Mouse (Mus musculus): ENCODE measurements at regions not wholly inside any gene's neighbourhood (a gene's known extent, or its start where the extent isn't known, plus 50 kb on each side); places are given as distances from the start of the nearest gene placed in this dataset.
"Not testable (repeated sequence)": the region's sequence is repeated elsewhere in the genome, so short reads cannot be mapped to it uniquely, and the experiment has no call there.

- no peak for DNase-seq
- Histone ChIP-seq H3K4me3 (no peak overlapping the region), H3K27ac (no peak overlapping the region)
- TF ChIP-seq CTCF (IDR thresholded peaks at IDR 0.05): no peak
- intact Hi-C loops (cut with DNase I): no loop called here
These were observed 259.8 kb downstream of the Casp12 start for GRCm38 (mm10) chr9:5605015-5605414.

GRCm38 (mm10) chr9:5616725-5617124 lies 271.5 kb downstream of the Casp12 start:
- no peak overlapping the region for H3K27ac ChIP-seq
- no peak for TF ChIP-seq CTCF (IDR thresholded peaks at IDR 0.05)
- intact Hi-C loops (cut with DNase I): no loop called here
- H3K4me3 ChIP-seq: no peak overlapping the region
- no peak for DNase-seq

- DNase-seq: no peak
- intact Hi-C loops (cut with DNase I): no loop called here
- Histone ChIP-seq H3K27ac (no peak overlapping the region), H3K4me3 (no peak overlapping the region)
- no peak for TF ChIP-seq CTCF (IDR thresholded peaks at IDR 0.05)
These were observed 278.2 kb downstream of the Casp12 start for GRCm38 (mm10) chr9:5623396-5623795.

GRCm38 (mm10) chr9:5627521-5627920 lies 282.3 kb downstream of the Casp12 start:
- intact Hi-C loops (cut with DNase I): no loop called here
- Histone ChIP-seq H3K4me3 (no peak overlapping the region), H3K27ac (no peak overlapping the region)
- no peak for TF ChIP-seq CTCF (IDR thresholded peaks at IDR 0.05)
- DNase-seq: no peak

- intact Hi-C loops (cut with DNase I): no loop called here
- TF ChIP-seq CTCF (IDR thresholded peaks at IDR 0.05): no peak
- DNase-seq: no peak
- no peak overlapping the region for H3K27ac ChIP-seq
- no peak overlapping the region for H3K4me3 ChIP-seq
These were observed 289.3 kb downstream of the Casp12 start for GRCm38 (mm10) chr9:5634461-5634953.

- Histone ChIP-seq H3K4me3 (no peak overlapping the region), H3K27ac (no peak overlapping the region)
- peak; percentile 48 for TF ChIP-seq CTCF (IDR thresholded peaks at IDR 0.05)
- intact Hi-C loops (cut with DNase I): no loop called here
- no peak for DNase-seq
These were observed 289.7 kb downstream of the Casp12 start for GRCm38 (mm10) chr9:5634969-5635368.

- H3K27ac ChIP-seq: no peak overlapping the region
- no peak for TF ChIP-seq CTCF (IDR thresholded peaks at IDR 0.05)
- H3K4me3 ChIP-seq: no peak overlapping the region
- intact Hi-C loops (cut with DNase I): no loop called here
- no peak for DNase-seq
These were observed 318.7 kb downstream of the Casp12 start for GRCm38 (mm10) chr9:5663886-5664285.

GRCm38 (mm10) chr9:5673551-5673950 lies 328.3 kb downstream of the Casp12 start:
- TF ChIP-seq CTCF (IDR thresholded peaks at IDR 0.05): no peak
- H3K27ac ChIP-seq: no peak overlapping the region
- no peak for DNase-seq
- intact Hi-C loops (cut with DNase I): no loop called here
- H3K4me3 ChIP-seq: no peak overlapping the region

GRCm38 (mm10) chr9:5708482-5708881 lies 363.3 kb downstream of the Casp12 start:
- intact Hi-C loops (cut with DNase I): no loop called here
- TF ChIP-seq CTCF (IDR thresholded peaks at IDR 0.05): no peak
- no peak overlapping the region for H3K27ac ChIP-seq
- DNase-seq: no peak
- no peak overlapping the region for H3K4me3 ChIP-seq

GRCm38 (mm10) chr9:5709480-5709879 lies 364.2 kb downstream of the Casp12 start:
- intact Hi-C loops (cut with DNase I): no loop called here
- no peak for TF ChIP-seq CTCF (IDR thresholded peaks at IDR 0.05)
- no peak for DNase-seq

GRCm38 (mm10) chr9:5718585-5718984 lies 373.4 kb downstream of the Casp12 start:
- H3K4me3 ChIP-seq; intact Hi-C loops (cut with DNase I); DNase-seq; H3K27ac ChIP-seq: not testable (repeated sequence)

More at GRCm38 (mm10) chr9:5709480-5709879, 364.2 kb downstream of the Casp12 start:
- H3K27ac ChIP-seq: no peak overlapping the region
- H3K4me3 ChIP-seq: no peak overlapping the region

GRCm38 (mm10) chr9:5728843-5729242 lies 383.6 kb downstream of the Casp12 start:
- intact Hi-C loops (cut with DNase I): no loop called here
- DNase-seq: no peak
- H3K4me3 ChIP-seq: no peak overlapping the region
- no peak for TF ChIP-seq CTCF (IDR thresholded peaks at IDR 0.05)
- no peak overlapping the region for H3K27ac ChIP-seq

- no peak overlapping the region for H3K4me3 ChIP-seq
- intact Hi-C loops (cut with DNase I): no loop called here
- no peak for TF ChIP-seq CTCF (IDR thresholded peaks at IDR 0.05)
- no peak for DNase-seq
- H3K27ac ChIP-seq: no peak overlapping the region
These were observed 407.6 kb downstream of the Casp12 start for GRCm38 (mm10) chr9:5752686-5753301.

- Histone ChIP-seq H3K4me3 (no peak overlapping the region), H3K27ac (no peak overlapping the region)
- intact Hi-C loops (cut with DNase I): no loop called here
- no peak for DNase-seq
- TF ChIP-seq CTCF (IDR thresholded peaks at IDR 0.05): no peak
These were observed 408.6 kb downstream of the Casp12 start for GRCm38 (mm10) chr9:5753785-5754184.

Measured in gastrocnemius, adult 2 months (tissue).